Mouse (Mus musculus): ENCODE measurements around the gene AC131692.1. TPM values are rescaled to one million over a fixed set of nuclear protein-coding genes. Genes with fewer than 3 reads are reported as not detected.

The AC131692.1 gene
- polyA plus RNA-seq, 1 experiment from 2014 or later: 0.27 TPM

GRCm38 (mm10) chr19:6066571-6066970, 27.6 kb upstream of the AC131692.1 start:
- peak; percentile 0; the same call in 1 of the 2 replicates for ATAC-seq (ENCODE audit: low FRiP score)
- peaks cover 9% of the 10 kb centered on the region for H3K36me3 ChIP-seq (ENCODE audit: control insufficient read depth, insufficient read depth, low read length)
- H3K4me2 ChIP-seq: peak overlapping the region; percentile 96
- H3K4me1 ChIP-seq (ENCODE audit: control insufficient read depth, insufficient read depth, low read length): peaks cover 28% of the 10 kb centered on the region
- no peaks in the 10 kb centered on the region for H3K9me3 ChIP-seq (ENCODE audit: control insufficient read depth, low read length)
- peak overlapping the region; percentile 53 for H3K4me3 ChIP-seq (ENCODE audit: low read depth, low read length)
- whole genome bisulfite sequencing: 39% methylated on average over 5 of the region's 5 CpGs
- peak overlapping the region; percentile 77 for H3K9ac ChIP-seq (ENCODE audit: low read length)
- DNase-seq (ENCODE audit: low spot score, missing footprints): no peak
- no peaks in the 10 kb centered on the region for H3K27me3 ChIP-seq (ENCODE audit: control insufficient read depth, insufficient read depth, low read length)
- H3K27ac ChIP-seq (ENCODE audit: low read depth, low read length): peak overlapping the region; percentile 72; the same call in 1 of the 2 replicates

DNA sequence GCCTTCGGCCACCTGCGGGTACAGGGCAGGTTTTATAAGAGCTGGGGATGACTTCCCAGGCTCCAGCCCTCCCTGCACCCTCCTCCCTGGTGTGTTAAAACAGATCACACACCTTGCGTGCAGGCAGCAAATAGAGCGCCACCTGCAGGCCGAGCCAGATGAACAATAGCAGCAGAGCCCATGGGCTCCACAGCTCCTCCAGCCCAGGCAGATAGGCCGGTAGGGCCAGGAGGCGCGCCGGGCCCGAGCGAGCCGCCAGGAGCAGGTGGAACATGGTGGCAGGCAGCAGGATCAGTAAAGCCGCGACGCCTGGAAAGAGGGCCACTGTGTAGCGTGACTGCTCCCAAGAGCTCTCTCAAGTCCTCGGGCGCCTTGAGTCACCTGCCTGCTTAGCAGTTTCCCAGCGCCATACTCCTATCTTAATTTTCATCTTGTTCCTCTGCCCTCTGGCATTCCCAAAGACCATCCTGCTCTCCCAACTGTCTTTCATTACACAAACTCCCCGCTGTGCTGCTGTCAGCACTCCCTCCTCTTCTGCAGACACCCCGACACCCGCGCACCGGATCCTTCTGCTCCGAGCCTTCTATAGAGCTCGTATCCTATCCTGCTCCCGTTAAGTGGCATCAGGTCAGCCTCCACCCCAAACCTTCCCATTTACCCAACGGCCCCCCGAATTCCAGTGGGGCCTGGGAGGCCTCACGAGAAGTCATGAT, 27.1 kb upstream of the AC131692.1 start:
- Histone ChIP-seq H3K4me3 (ENCODE audit: low read depth, low read length) (peak overlapping the region; percentile 53), H3K4me1 (ENCODE audit: control insufficient read depth, insufficient read depth, low read length) (peaks cover 22% of the 10 kb centered on the region), H3K27ac (ENCODE audit: low read depth, low read length) (peak overlapping the region; percentile 72), H3K36me3 (ENCODE audit: control insufficient read depth, insufficient read depth, low read length) (peaks cover 9% of the 10 kb centered on the region), H3K4me2 (peak overlapping the region; percentile 96), H3K9me3 (ENCODE audit: control insufficient read depth, low read length) (no peaks in the 10 kb centered on the region), H3K9ac (ENCODE audit: low read length) (peak overlapping the region; percentile 77), H3K27me3 (ENCODE audit: control insufficient read depth, insufficient read depth, low read length) (no peaks in the 10 kb centered on the region)
- 1% methylated on average over 28 of the region's 30 CpGs for WGBS
- ATAC-seq (ENCODE audit: low FRiP score) (peak; percentile 68), DNase-seq (ENCODE audit: low spot score, missing footprints) (peak; percentile 97)

GRCm38 (mm10) chr19:6067724-6068415, 26.3 kb upstream of the AC131692.1 start, which contains the start of gene Tm7sf2:
Tm7sf2 (minus strand) TSS chr19:6068373.
- Histone ChIP-seq H3K36me3 (ENCODE audit: control insufficient read depth, insufficient read depth, low read length) (peaks cover 9% of the 10 kb centered on the region), H3K9ac (ENCODE audit: low read length) (peak within 1 kb of the TSS; percentile 77), H3K27ac (ENCODE audit: low read depth, low read length) (peak within 1 kb of the TSS; percentile 72), H3K4me2 (peak within 1 kb of the TSS; percentile 96), H3K9me3 (ENCODE audit: control insufficient read depth, low read length) (no peaks in the 10 kb centered on the region), H3K4me3 (ENCODE audit: low read depth, low read length) (peak within 1 kb of the TSS; percentile 53), H3K27me3 (ENCODE audit: control insufficient read depth, insufficient read depth, low read length) (no peaks in the 10 kb centered on the region), H3K4me1 (ENCODE audit: control insufficient read depth, insufficient read depth, low read length) (peaks cover 17% of the 10 kb centered on the region)
- peak; percentile 93 for ATAC-seq (ENCODE audit: low FRiP score)
- DNase-seq (ENCODE audit: low spot score, missing footprints): peak; percentile 97
- WGBS: 10% methylated on average over 33 of the region's 33 CpGs

DNA sequence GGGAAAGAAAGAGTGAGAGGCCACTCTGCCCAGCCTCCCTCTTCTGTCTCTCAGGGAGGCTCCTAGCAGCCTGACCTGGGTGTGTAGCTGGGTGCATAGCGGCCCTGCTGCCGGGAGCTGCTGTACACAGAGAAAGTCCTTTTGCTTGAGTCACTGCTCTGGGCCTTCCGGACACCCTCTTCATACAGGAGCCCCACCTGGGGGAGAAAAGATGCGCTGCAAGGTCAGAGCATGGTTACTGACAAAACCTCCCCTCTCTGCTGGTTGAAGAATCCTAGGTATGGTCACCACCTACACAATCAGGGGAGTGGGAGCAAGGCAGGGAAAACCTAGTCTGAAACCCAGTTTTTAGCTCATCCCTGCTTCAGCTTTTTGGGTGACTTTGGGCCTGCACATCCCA, 25.3 kb upstream of the AC131692.1 start:
- Histone ChIP-seq H3K27ac (ENCODE audit: low read depth, low read length) (no peak overlapping the region), H3K9ac (ENCODE audit: low read length) (no peak overlapping the region), H3K36me3 (ENCODE audit: control insufficient read depth, insufficient read depth, low read length) (peaks cover 9% of the 10 kb centered on the region), H3K27me3 (ENCODE audit: control insufficient read depth, insufficient read depth, low read length) (no peaks in the 10 kb centered on the region), H3K4me2 (no peak overlapping the region), H3K4me1 (ENCODE audit: control insufficient read depth, insufficient read depth, low read length) (peaks cover 17% of the 10 kb centered on the region), H3K9me3 (ENCODE audit: control insufficient read depth, low read length) (no peaks in the 10 kb centered on the region), H3K4me3 (ENCODE audit: low read depth, low read length) (no peak overlapping the region)
- DNase-seq (ENCODE audit: low spot score, missing footprints) (peak; percentile 75), ATAC-seq (ENCODE audit: low FRiP score) (no peak)
- 83% methylated on average over 4 of the region's 4 CpGs for WGBS

GRCm38 (mm10) chr19:6069851-6070250, 24.4 kb upstream of the AC131692.1 start:
- Histone ChIP-seq H3K4me3 (ENCODE audit: low read depth, low read length) (no peak overlapping the region), H3K27ac (ENCODE audit: low read depth, low read length) (no peak overlapping the region), H3K9ac (ENCODE audit: low read length) (no peak overlapping the region), H3K27me3 (ENCODE audit: control insufficient read depth, insufficient read depth, low read length) (no peaks in the 10 kb centered on the region), H3K36me3 (ENCODE audit: control insufficient read depth, insufficient read depth, low read length) (peaks cover 9% of the 10 kb centered on the region), H3K9me3 (ENCODE audit: control insufficient read depth, low read length) (no peaks in the 10 kb centered on the region), H3K4me1 (ENCODE audit: control insufficient read depth, insufficient read depth, low read length) (peaks cover 17% of the 10 kb centered on the region), H3K4me2 (no peak overlapping the region)
- no peak for DNase-seq (ENCODE audit: low spot score, missing footprints)
- WGBS: 91% methylated on average over 10 of the region's 10 CpGs
- no peak for ATAC-seq (ENCODE audit: low FRiP score)

DNA sequence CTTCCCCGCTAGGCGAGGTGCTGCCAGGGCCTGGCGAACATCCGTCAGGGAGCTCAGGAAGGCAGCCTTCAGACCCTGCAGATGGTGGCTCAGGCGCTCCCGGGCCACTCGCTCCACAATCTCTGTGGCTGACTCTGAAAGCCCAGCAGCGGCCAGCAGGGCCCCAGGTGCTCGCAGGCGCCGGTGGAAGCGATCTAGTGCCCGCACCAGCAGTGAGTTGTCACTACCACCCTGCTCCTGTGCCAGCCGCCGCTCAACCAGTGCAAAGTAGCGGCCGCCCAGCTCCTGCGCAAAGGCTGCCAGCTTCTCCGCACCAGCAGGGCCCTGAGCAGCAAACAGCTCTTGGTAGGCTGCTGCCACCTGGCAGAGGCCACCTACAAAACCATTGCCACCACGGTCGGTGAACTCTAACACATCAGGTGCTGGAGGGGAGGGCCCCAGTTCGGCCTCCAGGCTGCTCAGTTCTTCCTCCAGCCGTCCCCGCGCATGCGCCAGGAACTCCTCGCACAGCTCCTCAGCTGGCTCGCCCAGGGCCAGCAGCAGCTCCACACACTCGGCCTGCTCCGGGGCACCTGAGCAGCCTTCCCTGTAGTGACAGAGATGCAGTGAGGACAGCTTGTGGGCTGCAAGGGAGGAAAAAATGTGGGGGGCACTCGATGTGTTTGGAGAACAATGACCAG, 23.5 kb upstream of the AC131692.1 start:
- WGBS: 92% methylated on average over 31 of the region's 31 CpGs
- Histone ChIP-seq H3K9ac (ENCODE audit: low read length) (no peak overlapping the region), H3K4me3 (ENCODE audit: low read depth, low read length) (no peak overlapping the region), H3K36me3 (ENCODE audit: control insufficient read depth, insufficient read depth, low read length) (peaks cover 9% of the 10 kb centered on the region), H3K9me3 (ENCODE audit: control insufficient read depth, low read length) (no peaks in the 10 kb centered on the region), H3K4me1 (ENCODE audit: control insufficient read depth, insufficient read depth, low read length) (peaks cover 17% of the 10 kb centered on the region), H3K27me3 (ENCODE audit: control insufficient read depth, insufficient read depth, low read length) (no peaks in the 10 kb centered on the region), H3K4me2 (no peak overlapping the region), H3K27ac (ENCODE audit: low read depth, low read length) (no peak overlapping the region)
- ATAC-seq (ENCODE audit: low FRiP score) (no peak), DNase-seq (ENCODE audit: low spot score, missing footprints) (peak; percentile 39)

GRCm38 (mm10) chr19:6071261-6071660, 23.0 kb upstream of the AC131692.1 start:
- no peak overlapping the region for H3K27ac ChIP-seq (ENCODE audit: low read depth, low read length)
- peaks cover 17% of the 10 kb centered on the region for H3K4me1 ChIP-seq (ENCODE audit: control insufficient read depth, insufficient read depth, low read length)
- H3K9me3 ChIP-seq (ENCODE audit: control insufficient read depth, low read length): no peaks in the 10 kb centered on the region
- H3K4me3 ChIP-seq (ENCODE audit: low read depth, low read length): no peak overlapping the region
- H3K27me3 ChIP-seq (ENCODE audit: control insufficient read depth, insufficient read depth, low read length): no peaks in the 10 kb centered on the region
- H3K36me3 ChIP-seq (ENCODE audit: control insufficient read depth, insufficient read depth, low read length): peaks cover 9% of the 10 kb centered on the region
- H3K9ac ChIP-seq (ENCODE audit: low read length): no peak overlapping the region
- ATAC-seq (ENCODE audit: low FRiP score) (no peak), DNase-seq (ENCODE audit: low spot score, missing footprints) (peak; percentile 23)
- WGBS: 95% methylated on average over 19 of the region's 19 CpGs
- no peak overlapping the region for H3K4me2 ChIP-seq

- Histone ChIP-seq H3K4me2 (no peak overlapping the region), H3K9me3 (ENCODE audit: control insufficient read depth, low read length) (no peaks in the 10 kb centered on the region), H3K4me1 (ENCODE audit: control insufficient read depth, insufficient read depth, low read length) (peaks cover 6% of the 10 kb centered on the region), H3K4me3 (ENCODE audit: low read depth, low read length) (no peak overlapping the region), H3K9ac (ENCODE audit: low read length) (no peak overlapping the region), H3K36me3 (ENCODE audit: control insufficient read depth, insufficient read depth, low read length) (peaks cover 9% of the 10 kb centered on the region), H3K27ac (ENCODE audit: low read depth, low read length) (no peak overlapping the region), H3K27me3 (ENCODE audit: control insufficient read depth, insufficient read depth, low read length) (no peaks in the 10 kb centered on the region)
- ATAC-seq (ENCODE audit: low FRiP score): no peak
- peak; percentile 75 for DNase-seq (ENCODE audit: low spot score, missing footprints)
- 92% methylated on average over 5 of the region's 5 CpGs for WGBS
Measured at GRCm38 (mm10) chr19:6073889-6074288, 20.3 kb upstream of the AC131692.1 start.
